Mouse (Mus musculus) left cerebral cortex, adult 18-20 months (tissue): ENCODE results near the gene Edar. TPM values are rescaled to one million over a fixed set of nuclear protein-coding genes. Genes with fewer than 3 reads are reported as not detected.

Source experiments
- DNase-seq, 2 experiments: peaks; one replicate each; pipeline ENCODE4 v3.0.0; 2021 to 2022; ENCODE audit warnings: low spot score in 2 of 2, mixed read lengths in 1 of 2
- total RNA-seq, 2 experiments: library from RNA; stranded (reverse); gene quantifications; 2 replicates each; pipeline ENCODE4 v1.2.3; 2021

The Edar gene
- total RNA-seq, 2 experiments from 2014 or later, result 0.21 to 0.37 TPM

DNA sequence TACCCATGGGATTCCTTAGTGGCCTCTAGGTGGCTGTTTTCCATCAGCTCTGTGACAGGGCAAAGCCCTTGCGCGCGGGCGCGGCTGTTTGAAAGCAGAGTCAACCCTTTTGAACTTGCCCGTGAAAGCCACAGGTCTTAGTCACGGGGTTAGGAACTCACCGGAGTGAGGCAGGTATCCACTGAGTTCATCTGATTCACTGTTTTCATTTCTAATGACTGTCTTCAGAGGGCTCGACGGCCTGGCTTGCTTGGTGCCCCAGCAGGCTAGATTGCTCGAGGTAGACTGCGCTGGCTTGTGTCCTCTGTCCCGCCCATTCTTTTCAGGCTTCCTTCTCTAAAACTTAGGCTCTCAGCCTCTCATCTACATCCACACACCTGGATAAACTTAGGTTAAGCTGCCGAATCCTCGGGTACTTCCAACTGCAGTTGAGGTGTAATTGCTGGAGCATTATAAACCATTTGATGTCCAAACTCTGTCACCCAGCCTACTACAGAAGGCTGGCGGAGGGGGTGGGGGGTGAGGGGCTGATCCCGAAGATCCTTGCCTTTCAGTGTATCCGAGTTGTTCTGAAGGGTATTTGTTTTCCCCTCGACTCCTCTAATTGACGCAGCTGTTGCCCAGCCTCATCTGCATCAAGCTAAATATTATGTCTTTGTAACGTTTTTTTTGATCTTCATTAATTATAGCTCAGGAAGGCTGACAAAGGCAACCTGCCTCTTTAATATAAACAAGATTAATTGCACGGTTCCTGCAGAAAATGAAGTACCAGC is 24.0 kb downstream of the Edar start:
- DNase-seq, result no peak

DNA sequence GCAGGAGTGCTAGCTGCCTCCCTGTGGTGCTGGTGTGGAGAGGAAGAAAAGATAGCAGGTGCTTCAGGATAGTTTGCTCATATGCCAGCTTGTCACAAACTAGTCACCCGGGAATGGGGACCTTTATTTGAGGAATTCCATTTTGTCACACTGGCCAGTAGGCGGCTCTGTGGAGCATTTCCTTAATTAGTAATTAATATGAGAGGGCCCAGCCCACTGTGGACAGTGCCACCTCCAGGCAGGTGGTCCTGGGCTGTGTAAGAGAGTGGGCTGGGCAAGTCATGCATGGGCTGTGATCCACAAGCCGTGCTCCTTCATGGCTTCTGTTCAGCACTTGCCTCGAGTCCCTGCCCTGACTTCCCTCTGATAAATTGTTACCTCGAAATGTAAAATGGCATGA is 26.7 kb downstream of the Edar start:
- no peak for DNase-seq

GRCm38 (mm10) chr10:58644671-58645070 is 30.8 kb downstream of the Edar start:
- no peak for DNase-seq

DNA sequence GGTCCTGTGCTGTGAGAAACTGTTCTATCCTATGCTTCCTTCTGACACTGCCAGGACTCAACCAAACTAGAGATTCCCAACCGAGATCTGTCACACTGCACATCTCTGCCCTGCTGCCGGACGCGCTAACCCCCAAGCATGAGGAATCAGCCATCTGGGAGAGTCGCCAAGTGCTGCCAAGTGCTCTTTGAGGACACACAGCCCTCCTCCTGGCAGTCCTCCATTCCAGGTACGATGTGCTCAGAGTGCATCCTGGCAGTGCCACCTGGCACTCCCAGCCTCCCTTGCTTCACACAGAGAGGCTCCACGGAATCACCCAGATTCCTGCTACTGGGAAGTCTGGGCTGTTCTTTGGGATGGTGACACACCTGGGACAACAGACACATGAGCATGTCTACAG is 31.3 kb downstream of the Edar start:
- DNase-seq, result no peak

GRCm38 (mm10) chr10:58643001-58643400 is 32.5 kb downstream of the Edar start:
- no peak for DNase-seq

DNA sequence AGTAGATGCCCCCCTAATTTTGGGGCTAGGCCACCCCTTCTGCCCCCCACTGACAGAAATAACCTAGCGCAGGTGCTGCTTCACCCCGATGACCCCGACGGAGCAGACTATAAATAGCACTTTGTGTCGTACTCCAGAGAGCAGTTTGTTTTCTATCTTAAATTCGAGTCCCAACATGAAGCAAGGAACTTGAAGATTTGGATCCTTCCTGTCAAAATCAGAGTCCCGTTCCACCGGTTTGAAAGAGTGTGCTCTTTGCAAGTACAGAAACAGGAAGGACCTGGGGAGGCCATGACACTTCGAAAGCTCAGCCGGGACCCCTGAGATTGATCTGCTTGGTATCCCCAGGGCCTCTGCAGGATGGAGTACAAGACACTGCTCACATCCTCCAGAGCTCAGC is 33.8 kb downstream of the Edar start:
- no peak for DNase-seq

GRCm38 (mm10) chr10:58640446-58641400 is 34.7 kb downstream of the Edar start:
- DNase-seq, result no peak

DNA sequence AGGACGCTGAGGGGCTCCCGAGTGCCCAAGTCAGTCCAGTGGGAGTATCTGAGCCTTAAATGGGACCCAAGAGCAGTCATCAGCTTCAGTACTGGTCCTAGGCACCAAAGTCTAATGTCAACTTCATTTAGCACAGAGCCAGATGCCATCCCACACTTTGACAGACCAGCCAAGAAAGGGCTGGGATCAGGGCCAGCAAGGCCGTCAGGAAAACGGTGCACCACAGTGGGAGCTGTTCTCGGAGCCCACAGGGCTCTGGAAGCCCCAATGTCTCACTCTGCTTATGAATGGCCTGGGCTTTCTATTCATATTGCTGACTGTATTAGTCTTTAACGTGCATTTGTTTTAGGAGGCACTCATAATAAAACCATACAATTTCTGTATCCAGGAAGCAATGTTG is 36.2 kb downstream of the Edar start:
- peak in 1 of 2 experiments; percentile 26 for DNase-seq

DNA sequence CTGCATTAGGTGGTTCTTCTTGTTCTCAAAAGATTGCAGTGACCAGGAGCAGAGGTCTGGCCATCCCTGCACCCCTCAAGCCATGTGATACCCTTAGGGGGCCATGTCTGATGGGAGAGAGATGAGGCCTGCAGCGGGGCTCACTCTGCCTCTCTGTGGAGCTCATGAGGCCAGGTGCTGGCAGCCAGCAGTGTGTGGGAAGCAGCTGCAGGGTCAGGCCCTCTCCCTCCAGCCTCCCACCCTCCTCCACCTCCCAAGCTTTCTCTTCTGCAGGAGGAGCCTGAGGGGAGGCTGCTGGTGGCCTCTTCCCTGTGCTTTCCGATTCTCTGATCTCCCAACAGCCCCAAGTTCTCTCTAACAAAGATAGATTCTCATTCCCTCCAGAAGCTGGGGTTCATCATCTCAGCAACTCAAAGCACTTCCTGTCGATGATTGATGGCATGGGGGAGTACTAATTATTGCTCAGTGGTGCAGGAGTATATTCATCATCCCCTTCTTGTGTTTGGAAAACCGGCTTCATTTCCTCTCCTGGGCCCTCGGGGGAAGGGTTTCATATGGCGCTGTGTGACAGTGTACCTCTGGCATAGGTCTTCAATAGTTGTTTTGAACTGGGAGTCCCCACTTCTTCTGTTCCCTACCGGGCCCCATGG is 38.9 kb downstream of the Edar start:
- no peak for DNase-seq

DNA sequence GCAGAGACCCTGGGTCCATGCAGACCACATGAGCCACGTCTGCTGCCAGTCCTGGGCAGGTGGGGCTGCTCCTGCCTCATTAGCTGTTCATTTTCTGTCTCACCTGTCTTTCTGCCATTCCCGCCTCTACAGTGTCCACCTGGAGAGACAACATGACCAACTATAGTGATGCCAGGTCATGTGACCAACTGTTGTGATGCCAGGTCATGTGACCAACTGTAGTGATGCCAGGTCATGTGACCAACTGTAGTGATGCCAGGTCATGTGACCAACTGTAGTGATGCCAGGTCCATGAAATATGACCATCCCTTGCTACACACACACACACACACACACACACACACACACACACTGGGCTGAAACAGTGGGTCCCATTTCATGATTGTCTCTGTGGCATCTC is 41.9 kb downstream of the Edar start:
- no peak for DNase-seq

GRCm38 (mm10) chr10:58627569-58627968 is 47.9 kb downstream of the Edar start:
- DNase-seq, result peak; percentile 47 to 53

DNA sequence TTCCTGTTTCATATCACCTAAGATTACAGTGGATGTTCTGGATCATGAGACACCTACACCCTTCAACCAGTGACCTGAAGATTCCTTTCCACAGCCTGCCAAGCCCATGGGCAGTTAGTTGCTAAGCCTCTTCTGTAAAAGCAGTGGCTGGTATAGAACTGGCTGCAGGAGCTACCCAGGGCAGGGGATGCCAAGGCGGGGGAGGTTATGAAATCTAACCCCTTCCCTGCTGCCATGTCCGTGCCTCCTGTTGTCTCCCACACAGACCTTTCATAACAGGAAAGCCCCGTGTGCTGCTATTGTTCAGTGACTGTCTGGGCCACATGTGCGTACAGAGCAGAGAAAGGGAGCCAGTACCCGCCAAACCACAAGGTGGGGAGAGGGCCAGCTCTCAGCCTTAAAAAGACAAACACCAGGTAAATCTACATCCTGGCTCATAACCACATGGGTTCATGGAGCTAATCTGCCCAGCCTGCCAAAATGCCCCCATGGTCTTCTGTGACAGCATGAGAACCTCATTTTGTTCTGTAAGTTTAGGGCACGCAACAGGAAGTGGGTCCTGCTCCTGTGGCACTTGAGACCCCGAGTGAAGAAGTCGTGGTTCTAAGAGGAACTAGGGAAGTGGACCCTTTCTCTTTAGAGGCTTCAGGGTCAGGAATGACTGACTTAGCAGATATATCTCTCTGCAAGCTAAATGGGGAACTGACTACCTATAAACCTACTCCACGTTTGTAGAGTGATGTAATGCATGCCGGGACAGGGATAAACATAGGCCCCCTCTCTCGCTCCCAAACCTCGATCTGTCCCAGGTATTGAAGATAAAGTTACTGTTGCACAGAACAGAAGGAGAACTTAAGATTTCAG is 50.4 kb downstream of the Edar start:
- no peak for DNase-seq

DNA sequence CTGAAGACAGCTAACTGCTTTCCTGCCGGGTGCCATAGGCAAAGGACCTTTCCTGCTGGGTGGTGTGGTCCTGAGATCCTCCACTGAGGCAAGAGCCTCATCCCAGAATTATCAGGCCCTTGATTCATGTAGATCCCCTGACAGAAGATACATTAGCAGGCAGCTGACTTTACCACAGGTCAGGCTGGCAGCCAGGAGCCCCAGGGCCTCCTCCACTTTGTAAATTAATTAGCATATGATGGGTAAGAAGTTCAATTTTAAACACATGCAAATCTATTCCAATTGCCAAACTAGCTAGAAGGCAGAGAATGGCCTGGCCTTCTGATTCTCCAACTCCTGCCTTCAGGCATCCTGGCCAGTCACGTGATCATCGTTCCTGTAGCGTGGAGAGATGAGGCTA is 56.2 kb downstream of the Edar start:
- DNase-seq, result no peak

DNA sequence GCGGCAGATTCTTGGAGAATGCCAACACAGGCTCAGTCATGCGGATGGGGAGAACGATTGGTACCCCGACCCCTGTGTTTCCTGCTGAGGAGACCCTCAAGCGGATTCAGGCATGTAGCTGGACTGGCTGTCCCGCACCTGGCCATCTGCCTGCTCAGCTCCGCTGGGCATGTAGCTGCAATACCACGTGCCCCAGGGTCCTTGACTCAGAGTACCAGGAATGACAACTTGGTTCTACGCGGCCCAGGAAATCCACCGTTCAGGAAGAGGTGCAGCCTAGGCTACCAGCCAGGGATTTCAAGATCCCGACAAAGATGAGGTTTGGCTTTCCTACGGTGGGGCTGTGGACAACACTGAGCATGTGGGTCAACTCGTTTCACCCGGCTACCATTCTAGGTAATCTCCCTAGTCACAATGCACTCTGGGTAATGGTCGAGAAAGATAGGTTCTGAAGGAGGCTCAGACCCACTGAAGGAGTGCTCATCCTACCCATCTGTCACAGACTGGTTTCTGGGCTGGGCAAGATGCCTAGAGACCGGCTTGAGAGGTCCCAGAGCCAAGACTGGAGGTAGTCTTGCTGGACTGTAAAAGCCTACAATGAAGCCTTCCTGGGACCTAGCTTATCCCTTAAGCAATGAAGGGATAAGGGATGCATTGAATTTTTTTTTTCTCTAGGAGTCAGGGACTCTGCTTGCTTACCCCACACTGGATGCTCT is 56.8 kb downstream of the Edar start:
- DNase-seq, result no peak

GRCm38 (mm10) chr10:58616565-58616964 is 58.9 kb downstream of the Edar start:
- no peak for DNase-seq

DNA sequence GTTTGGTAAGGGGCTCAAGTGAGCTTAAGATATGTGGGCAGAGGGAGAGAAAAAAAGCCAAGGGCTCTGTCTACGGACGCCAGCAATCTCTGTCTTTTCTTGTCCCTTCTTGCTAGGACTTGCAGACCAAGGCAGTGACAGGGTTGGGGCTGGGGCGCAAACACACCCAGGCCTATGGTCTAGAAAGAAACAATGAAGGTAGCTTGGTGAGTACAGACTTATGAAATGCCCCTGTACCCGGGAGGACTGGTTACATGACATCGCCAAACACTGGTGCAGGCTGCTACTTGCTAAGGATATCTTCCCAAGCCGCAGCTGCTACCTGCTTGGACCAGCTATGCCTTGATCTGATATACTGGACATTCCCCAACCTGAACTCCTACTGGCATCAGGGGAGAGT is 60.9 kb downstream of the Edar start:
- DNase-seq, result no peak

DNA sequence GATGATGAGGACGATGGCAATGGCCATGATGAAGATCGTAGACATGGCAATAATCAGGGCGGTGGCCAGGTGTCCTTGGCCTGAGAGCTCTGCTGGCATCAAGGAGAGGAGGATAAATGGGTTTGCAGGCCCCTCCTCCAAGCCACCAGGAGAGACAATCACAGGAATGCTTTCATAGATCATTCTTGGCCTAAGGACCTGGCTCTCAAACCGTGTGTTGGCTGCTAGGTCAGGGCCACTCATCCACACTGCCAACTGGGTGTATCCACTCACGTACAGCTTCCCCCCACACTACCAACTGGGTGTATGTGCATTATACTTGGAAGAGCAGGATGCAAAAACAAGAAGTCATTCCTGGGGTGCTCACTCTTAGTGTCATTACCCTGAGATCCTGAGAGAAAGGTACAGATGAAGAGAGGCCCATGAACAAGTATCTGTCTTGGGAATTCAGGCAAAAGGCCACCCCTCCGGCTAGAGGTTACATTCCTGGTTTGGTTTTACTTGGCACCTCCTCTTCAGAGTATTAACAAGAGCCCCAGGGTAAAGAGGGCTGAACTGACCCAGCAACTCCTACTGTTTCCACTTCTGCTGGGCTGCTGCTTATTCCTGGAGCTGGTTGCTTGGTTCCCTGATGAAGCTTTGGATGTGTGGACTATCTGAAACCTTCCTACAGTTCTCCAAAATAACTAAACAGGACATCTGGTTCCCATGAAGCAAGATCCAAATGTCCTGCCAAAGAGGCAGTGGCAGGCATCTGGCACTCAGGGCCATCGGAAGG is 64.8 kb downstream of the Edar start:
- peak in 1 of 2 experiments; percentile 9 for DNase-seq

DNA sequence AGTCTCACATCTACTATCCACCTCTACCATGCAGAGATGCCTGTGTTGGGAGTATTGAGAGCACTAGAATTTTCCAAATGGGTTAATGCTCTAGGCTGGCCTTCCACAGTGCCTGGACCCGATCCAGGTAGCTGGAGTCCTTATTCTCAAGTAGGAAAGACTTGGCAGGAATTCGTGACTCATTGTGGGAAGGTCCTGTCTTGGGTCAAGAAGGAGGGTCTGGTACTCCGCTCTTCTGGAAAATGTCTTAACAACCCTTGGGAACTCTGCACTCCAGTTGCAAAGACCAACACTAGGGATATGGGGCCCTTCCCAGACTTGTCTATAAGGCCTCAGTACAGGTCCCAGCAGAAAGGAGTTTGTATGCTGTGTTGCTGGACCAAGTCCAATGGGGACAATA is 66.6 kb downstream of the Edar start:
- DNase-seq, result no peak

- DNase-seq, result no peak
Measured at GRCm38 (mm10) chr10:58606356-58606755, 69.1 kb downstream of the Edar start.
